Mouse (Mus musculus) lung, postnatal 25 days (tissue): ENCODE data around the gene Rpusd3.

ENCODE experiments used
- DNase-seq: peaks from one replicate; pipeline ENCODE4 v3.0.0; 2022; ENCODE audit warnings: low spot score

Gene Rpusd3

GRCm38 (mm10) chr6:113385160-113385714 is 33.9 kb downstream of the Rpusd3 start:
- DNase-seq: no peak

- DNase-seq: no peak
Observed at GRCm38 (mm10) chr6:113384351-113384927, 34.7 kb downstream of the Rpusd3 start.

DNA sequence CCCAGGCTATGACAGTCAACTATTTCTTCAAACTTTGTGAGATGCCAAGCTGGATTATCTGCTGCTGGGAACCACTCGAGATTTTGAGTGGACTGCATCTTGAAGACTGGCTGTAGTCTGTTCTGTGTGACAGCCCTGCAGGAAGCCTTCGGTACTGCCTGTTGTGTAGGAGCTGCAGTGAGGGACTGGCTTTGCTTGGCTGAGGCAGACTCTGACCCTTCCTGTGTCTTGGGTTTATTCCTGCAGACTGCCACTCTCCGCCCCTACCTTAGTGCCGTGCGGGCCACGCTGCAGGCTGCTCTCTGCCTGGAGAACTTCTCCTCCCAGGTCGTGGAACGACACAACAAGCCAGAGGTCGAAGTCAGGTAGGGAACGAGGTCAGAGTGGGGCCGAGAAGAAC is 38.7 kb downstream of the Rpusd3 start:
- DNase-seq: no peak

GRCm38 (mm10) chr6:113379246-113379645 is 39.9 kb downstream of the Rpusd3 start:
- no peak for DNase-seq

- DNase-seq: peak; percentile 94
Observed at GRCm38 (mm10) chr6:113377496-113378385, 41.4 kb downstream of the Rpusd3 start, which contains the start of the genes Tada3 and Arpc4. Tada3 (minus strand) TSS chr6:113377883. Arpc4 (plus strand) TSS chr6:113378115.

GRCm38 (mm10) chr6:113377172-113377495 is 42.0 kb downstream of the Rpusd3 start:
- DNase-seq: no peak

- DNase-seq: no peak
Observed at GRCm38 (mm10) chr6:113373491-113373890, 45.6 kb downstream of the Rpusd3 start.

- DNase-seq: no peak
Observed at GRCm38 (mm10) chr6:113370194-113370929, 48.8 kb downstream of the Rpusd3 start.

DNA sequence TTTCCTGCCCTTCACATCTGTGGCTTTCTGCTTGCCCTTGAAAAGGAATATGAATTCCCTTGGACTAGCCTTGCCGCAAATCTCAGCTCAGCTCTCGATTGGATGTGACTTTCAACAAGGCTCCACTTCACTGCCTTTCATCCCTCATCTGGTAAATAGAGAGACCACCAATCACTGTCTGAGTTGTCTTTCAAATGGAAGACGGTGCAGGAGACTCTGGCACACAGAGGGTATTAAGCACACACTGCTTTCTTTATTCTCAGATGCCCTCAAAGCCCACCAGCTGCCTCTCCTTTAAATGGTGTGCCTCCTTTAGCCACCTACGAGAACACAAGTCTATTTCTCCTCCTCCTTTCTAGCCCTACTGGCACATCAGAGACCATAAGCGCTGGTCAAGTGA is 50.6 kb downstream of the Rpusd3 start:
- no peak for DNase-seq

- DNase-seq: no peak
Observed at GRCm38 (mm10) chr6:113368124-113368523, 51.0 kb downstream of the Rpusd3 start.

DNA sequence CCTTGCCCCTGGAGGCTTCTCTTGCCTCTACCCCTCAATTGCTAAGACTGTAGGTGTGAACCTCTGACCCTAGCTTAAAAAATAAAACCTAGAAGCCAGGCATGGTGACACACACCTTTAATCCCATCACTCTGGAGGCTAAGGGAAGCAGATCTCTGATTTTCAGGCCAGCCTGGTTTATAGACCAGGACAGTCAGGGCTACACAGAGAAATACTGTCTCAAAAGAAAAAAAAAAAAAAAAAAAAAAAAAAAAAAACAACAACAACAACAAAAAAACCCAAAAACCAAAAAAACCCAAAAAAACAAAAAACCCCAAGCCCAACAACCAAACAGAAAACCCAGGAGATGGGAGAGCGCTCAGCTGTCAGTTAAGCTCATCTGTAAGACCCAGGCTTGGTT is 51.6 kb downstream of the Rpusd3 start:
- DNase-seq: no peak

- no peak for DNase-seq
Observed at GRCm38 (mm10) chr6:113366639-113367038, 52.5 kb downstream of the Rpusd3 start.
